Mouse (Mus musculus) bone marrow macrophage, adult 2 months (primary cell): ENCODE data around the gene Lrrk1. TPM values are rescaled to one million over a fixed set of nuclear protein-coding genes. Genes with fewer than 3 reads are reported as not detected.

Source experiments
- H3K27ac ChIP-seq: 2 replicates; pipeline ENCODE4 v1.5.1; 2012; ENCODE audit warnings: low read depth, low read length; ENCODE audit not compliant: insufficient read depth
- H3K4me1 ChIP-seq: 2 replicates; pipeline ENCODE4 v1.6.1; 2012; ENCODE audit warnings: low read length; ENCODE audit not compliant: control insufficient read depth, insufficient read depth
- H3K4me3 ChIP-seq: 2 replicates; pipeline ENCODE4 v1.5.1; 2012; ENCODE audit warnings: mild to moderate bottlenecking, low read length, moderate library complexity; ENCODE audit not compliant: insufficient read depth
- CTCF ChIP-seq: IDR thresholded peaks from 2 replicates; pipeline ENCODE4 v1.5.1; 2012; ENCODE audit warnings: low read depth, mild to moderate bottlenecking, low read length, moderate library complexity
- POLR2A ChIP-seq: IDR thresholded peaks from 2 replicates; pipeline ENCODE4 v1.6.1; 2012; ENCODE audit warnings: mild to moderate bottlenecking, low read depth, low read length, borderline replicate concordance
- polyA plus RNA-seq: library from polyadenylated mRNA; stranded (reverse); fragments of >200 nt; gene quantifications from 2 replicates; pipeline ENCODE4 v1.2.4, GENCODE M21; 2012; ENCODE audit not compliant: missing spikeins, insufficient read depth, insufficient read length

The Lrrk1 gene
- polyA plus RNA-seq, 1 experiment, result 24.6 TPM

DNA sequence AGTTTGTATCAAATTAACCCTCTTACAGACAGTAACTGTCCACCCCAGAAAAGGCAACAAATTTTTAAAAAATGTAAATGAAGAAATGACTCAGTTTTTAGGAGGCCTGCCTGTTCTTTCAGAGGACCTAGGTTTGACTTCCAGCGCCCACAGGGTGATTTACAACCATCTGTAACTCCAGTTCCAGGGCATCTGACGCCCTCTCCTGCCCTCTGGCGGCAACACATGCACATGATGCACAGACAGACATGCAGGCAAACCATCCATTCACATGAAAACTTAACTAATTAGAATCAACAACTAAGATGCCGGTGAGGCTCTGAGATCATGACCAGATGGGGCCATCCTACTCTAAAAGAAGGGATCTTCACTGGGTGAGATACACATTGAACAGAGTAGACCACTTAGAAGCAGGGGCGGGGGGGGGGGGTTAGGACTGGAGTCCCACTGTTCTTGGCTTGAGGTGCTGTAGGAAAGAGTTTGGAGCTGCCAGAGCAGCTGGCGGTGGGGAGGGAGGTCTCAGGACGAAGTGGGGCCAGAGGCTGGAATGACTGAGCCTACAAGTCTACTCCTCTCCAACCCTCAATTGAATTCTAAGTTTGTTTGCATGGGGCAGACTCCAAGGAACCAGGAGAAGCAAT lies 206.0 kb downstream of the Lrrk1 start:
- TF ChIP-seq CTCF (no peak), POLR2A (no peak)
- Histone ChIP-seq H3K4me1 (peaks cover 3% of the 10 kb centered on the region), H3K4me3 (no peak overlapping the region)

GRCm38 (mm10) chr7:66180711-66181365 lies 207.3 kb downstream of the Lrrk1 start:
- TF ChIP-seq CTCF (no peak), POLR2A (no peak)
- no peak overlapping the region for H3K4me3 ChIP-seq
- H3K4me1 ChIP-seq, result peaks cover 6% of the 10 kb centered on the region
- H3K27ac ChIP-seq, result no peak overlapping the region

More for the DNA sequence above, 206.0 kb downstream of the Lrrk1 start:
- no peak overlapping the region for H3K27ac ChIP-seq

DNA sequence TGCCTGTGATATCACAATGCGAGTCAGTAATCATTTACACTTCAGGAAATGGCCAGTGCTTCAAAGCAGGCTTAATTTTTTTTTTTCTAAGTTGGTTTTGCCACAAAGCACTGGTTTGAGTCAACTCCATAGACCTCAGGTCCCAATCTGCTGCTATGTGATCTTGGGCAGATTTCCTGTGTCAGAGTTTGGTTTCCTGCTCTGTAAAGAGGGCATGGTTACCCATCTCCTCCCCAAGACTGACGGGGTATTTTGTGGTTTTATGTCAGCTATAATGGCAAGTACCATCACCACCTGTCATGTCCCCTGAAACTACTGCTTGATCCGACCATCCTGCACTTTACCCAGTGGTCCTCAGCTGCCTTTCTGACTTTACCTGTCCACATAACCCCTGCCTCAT lies 207.9 kb downstream of the Lrrk1 start:
- Histone ChIP-seq H3K4me3 (no peak overlapping the region), H3K4me1 (peaks cover 12% of the 10 kb centered on the region), H3K27ac (no peak overlapping the region)
- no peak for TF ChIP-seq POLR2A

- Histone ChIP-seq H3K4me3 (no peak overlapping the region), H3K4me1 (peaks cover 12% of the 10 kb centered on the region), H3K27ac (no peak overlapping the region)
- no peak for TF ChIP-seq CTCF
- TF ChIP-seq POLR2A, result no peak
Measured at GRCm38 (mm10) chr7:66179711-66180110, 208.4 kb downstream of the Lrrk1 start.

DNA sequence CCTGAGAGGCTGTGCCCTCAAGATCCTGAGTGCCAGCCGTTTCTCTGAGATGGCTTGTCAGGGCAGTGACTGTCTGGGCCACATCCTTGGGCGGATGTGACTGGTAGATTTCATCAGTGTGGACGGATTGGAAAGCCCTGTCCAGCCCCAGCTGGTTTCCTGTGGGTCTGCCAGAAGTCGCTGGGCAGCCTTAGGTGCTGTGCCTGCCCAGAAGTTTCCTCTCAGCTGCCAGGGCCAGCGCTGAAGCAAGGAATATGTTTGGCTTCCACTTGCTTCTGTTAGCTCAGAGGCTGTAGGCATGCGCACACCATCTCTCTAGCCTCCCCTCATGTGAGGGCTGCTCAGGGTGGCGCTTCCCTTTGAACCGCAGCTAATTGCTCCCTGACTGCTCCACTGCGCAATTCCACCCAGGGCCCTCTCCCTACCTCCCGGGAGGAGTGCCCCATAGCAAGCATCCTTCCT lies 209.0 kb downstream of the Lrrk1 start:
- Histone ChIP-seq H3K27ac (no peak overlapping the region), H3K4me1 (peaks cover 12% of the 10 kb centered on the region), H3K4me3 (no peak overlapping the region)
- TF ChIP-seq POLR2A, result no peak
- TF ChIP-seq CTCF, result no peak

DNA sequence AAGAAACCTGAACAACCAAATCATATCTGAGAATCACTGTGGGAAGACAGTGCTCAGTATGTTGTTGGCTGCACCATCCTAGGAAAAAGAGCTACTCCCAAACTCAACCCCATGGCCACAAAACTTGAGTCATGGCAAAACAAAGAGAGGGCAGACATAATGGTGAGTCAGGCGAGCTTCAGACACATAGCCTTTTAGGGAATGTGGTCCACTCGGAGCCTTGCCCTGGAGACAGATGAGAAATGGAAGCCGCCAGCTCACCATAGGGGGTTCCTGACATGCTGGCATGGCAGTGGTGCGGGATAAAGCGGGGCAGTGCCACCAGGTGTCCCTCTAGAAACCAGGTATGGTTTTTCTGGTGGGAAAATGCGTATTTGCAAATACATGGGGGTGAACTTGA lies 210.0 kb downstream of the Lrrk1 start:
- TF ChIP-seq CTCF, result no peak
- no peak for TF ChIP-seq POLR2A
- H3K4me1 ChIP-seq, result peaks cover 12% of the 10 kb centered on the region
- no peak overlapping the region for H3K27ac ChIP-seq

DNA sequence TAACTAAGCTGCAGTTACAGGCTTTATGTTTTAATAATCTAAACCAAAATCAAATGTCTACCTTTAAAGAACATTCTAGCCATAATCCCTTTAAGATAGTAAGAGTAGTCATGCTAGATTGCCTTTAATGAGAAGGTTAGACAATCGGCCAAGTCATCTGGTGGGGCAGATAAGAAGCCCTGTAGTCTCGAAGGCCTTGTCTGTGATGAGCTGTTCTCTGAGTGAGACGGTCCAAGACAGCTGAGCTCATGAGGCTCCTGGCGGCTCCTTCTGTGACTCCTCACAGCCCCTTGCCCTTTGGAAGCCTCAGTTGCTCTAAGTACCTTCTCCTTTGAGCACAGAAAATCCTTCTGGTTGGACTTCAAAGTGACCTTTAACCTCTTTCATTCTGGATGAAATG lies 211.2 kb downstream of the Lrrk1 start:
- Histone ChIP-seq H3K4me3 (no peak overlapping the region), H3K4me1 (peaks cover 12% of the 10 kb centered on the region), H3K27ac (no peak overlapping the region)
- TF ChIP-seq POLR2A, result no peak
- no peak for TF ChIP-seq CTCF

More for the DNA sequence above, 210.0 kb downstream of the Lrrk1 start:
- no peak overlapping the region for H3K4me3 ChIP-seq

Other genes with a start within 250 kb of the Lrrk1 start
- gene Gm10974, start 22.4 kb downstream of the Lrrk1 start, polyA plus RNA-seq, result not detected in 2 replicates
- 0.36 and 0.44 TPM in 2 replicates for gene Aldh1a3, start 39.2 kb upstream of the Lrrk1 start, polyA plus RNA-seq